Mouse (Mus musculus) embryonic facial prominence, embryonic 11.5 days (tissue): ENCODE data around the gene Ctps. TPM values are rescaled to one million over a fixed set of nuclear protein-coding genes. Genes with fewer than 3 reads are reported as not detected.
A peak's percentile ranks its signal among the peaks of the same experiment; 100 is the strongest.

Source experiments
- ATAC-seq: fragments of 200-750 bp; cut with Nextera tagmentation; replicated peaks from 2 replicates; pipeline ENCODE4 v1.8.0; 2017; ENCODE audit warnings: low read depth; ENCODE audit not compliant: insufficient number of reproducible peaks, low FRiP score, low TSS enrichment
- DNase-seq: peaks from one replicate; pipeline ENCODE4 v3.0.0-alpha.2; 2015; ENCODE audit warnings: low spot score
- H3K27ac ChIP-seq: fragments of 300-500 bp; sonication (generic); replicated peaks from 2 replicates; pipeline ENCODE4 v1.5.1; 2014; ENCODE audit warnings: mild to moderate bottlenecking, low read depth, low read length, control low read depth
- H3K27me3 ChIP-seq: fragments of 300-500 bp; sonication (generic); 2 replicates; pipeline ENCODE4 v1.6.1; 2014; ENCODE audit warnings: mild to moderate bottlenecking, low read length, moderate library complexity, mixed read lengths; ENCODE audit not compliant: control insufficient read depth, insufficient read depth
- H3K36me3 ChIP-seq: fragments of 300-500 bp; sonication (generic); replicated peaks from 2 replicates; pipeline ENCODE4 v1.6.1; 2014; ENCODE audit warnings: low read depth, mild to moderate bottlenecking, low read length, moderate library complexity, mixed read lengths; ENCODE audit not compliant: control insufficient read depth, insufficient read depth
- H3K4me1 ChIP-seq: fragments of 300-500 bp; sonication (generic); 2 replicates; pipeline ENCODE4 v1.6.1; 2014; ENCODE audit warnings: low read length, mixed read lengths; ENCODE audit not compliant: control insufficient read depth, insufficient read depth
- H3K4me2 ChIP-seq: fragments of 300-500 bp; sonication (generic); 2 replicates; pipeline ENCODE4 v1.6.1; 2014; ENCODE audit warnings: low read depth, mild to moderate bottlenecking, control low read depth, low read length, moderate library complexity
- H3K4me3 ChIP-seq: fragments of 300-500 bp; sonication (generic); 2 replicates; pipeline ENCODE4 v1.5.1; 2014; ENCODE audit warnings: low read depth, low read length, control low read depth
- H3K9ac ChIP-seq: fragments of 300-500 bp; sonication (generic); replicated peaks from 2 replicates; pipeline ENCODE4 v1.6.1; 2014; ENCODE audit warnings: mild to moderate bottlenecking, control low read depth, low read length
- H3K9me3 ChIP-seq: fragments of 300-500 bp; sonication (generic); replicated peaks from 2 replicates; pipeline ENCODE4 v1.6.1; 2016; ENCODE audit warnings: mild to moderate bottlenecking, low read length, inconsistent platforms, mixed read lengths; ENCODE audit not compliant: control insufficient read depth
- WGBS: fragments of 180-500 bp; shearing (Covaris S2); extraction: QIAGEN DNeasy Blood & Tissue Kit; methylation state at CpG from one replicate; pipeline ENCODE4 v1.1.7; 2014; 5-methylcytosine and 5-hydroxymethylcytosine counted together
- polyA plus RNA-seq: library from polyadenylated mRNA; unstranded; fragments of >200 nt; fragmentation: Nextera tagmentation; extraction: Ambion mirVana; gene quantifications from 2 replicates; pipeline ENCODE4 v1.2.1, GENCODE M21; 2014

Gene Ctps
- polyA plus RNA-seq, 1 experiment from 2014 or later = 145 TPM

DNA sequence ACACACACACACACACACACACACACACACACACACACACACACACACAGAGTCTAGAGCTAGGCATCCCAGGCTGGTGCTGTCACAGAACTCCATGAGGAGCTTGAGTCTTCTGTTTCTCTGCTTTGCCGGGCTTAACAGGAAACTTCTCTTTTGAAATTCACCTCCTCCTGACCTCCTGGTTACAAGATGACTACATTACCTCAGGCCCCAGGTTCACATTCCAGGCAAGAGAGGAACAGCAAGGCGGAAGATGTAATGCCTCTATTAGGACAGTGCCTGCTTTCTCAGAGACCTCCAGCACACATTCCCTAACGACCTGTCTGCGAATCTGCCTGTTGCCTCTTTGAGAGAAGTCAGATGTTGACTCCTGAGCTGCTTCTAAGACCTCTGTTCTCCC, 18.4 kb upstream of the Ctps start, which contains the start of gene Gm8439:
Gm8439 (plus strand) TSS at position 301 of the 400 bp plus-strand sequence.
- no peak for DNase-seq
- Histone ChIP-seq H3K36me3 (no peaks in the 10 kb centered on the region), H3K4me1 (no peaks in the 10 kb centered on the region), H3K9me3 (no peaks in the 10 kb centered on the region), H3K27me3 (no peaks in the 10 kb centered on the region), H3K4me3 (no peak within 1 kb of the TSS), H3K27ac (no peak within 1 kb of the TSS), H3K9ac (no peak within 1 kb of the TSS), H3K4me2 (no peak within 1 kb of the TSS)
- ATAC-seq = no peak
- WGBS = 12% methylated on average over 4 of the region's 4 CpGs

DNA sequence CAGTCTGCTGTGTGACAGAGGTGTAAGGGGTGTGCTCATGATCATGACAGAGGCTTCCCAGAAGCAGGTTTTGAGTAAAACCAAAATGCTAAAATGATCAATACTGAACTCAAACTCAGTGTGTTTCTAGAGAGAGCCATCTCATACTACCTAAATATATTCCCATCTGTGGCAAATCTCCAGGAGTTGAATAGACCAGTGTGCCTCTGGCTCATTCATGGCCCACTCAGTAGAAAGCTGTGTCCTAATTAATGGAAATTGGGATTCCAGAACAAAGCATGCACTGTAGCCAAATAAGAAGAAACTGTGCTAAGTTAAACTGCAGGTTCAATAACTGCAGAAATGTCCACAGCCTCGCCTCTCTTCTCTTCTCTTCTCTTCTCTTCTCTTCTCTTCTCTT, 16.9 kb upstream of the Ctps start:
- no peaks in the 10 kb centered on the region for H3K9me3 ChIP-seq
- H3K4me3 ChIP-seq = no peak overlapping the region
- no peaks in the 10 kb centered on the region for H3K27me3 ChIP-seq
- DNase-seq (no peak), ATAC-seq (no peak)
- H3K36me3 ChIP-seq = no peaks in the 10 kb centered on the region
- H3K9ac ChIP-seq = no peak overlapping the region
- no peaks in the 10 kb centered on the region for H3K4me1 ChIP-seq
- no peak overlapping the region for H3K4me2 ChIP-seq
- H3K27ac ChIP-seq = no peak overlapping the region
- WGBS = 52% methylated on average over 1 of the region's 1 CpGs

GRCm38 (mm10) chr4:120581711-120582110, 11.6 kb upstream of the Ctps start:
- 87% methylated on average over 9 of the region's 9 CpGs for WGBS
- Histone ChIP-seq H3K4me3 (no peak overlapping the region), H3K27me3 (no peaks in the 10 kb centered on the region), H3K9ac (no peak overlapping the region), H3K9me3 (no peaks in the 10 kb centered on the region), H3K36me3 (no peaks in the 10 kb centered on the region), H3K27ac (no peak overlapping the region), H3K4me2 (no peak overlapping the region), H3K4me1 (no peaks in the 10 kb centered on the region)
- no peak for ATAC-seq
- no peak for DNase-seq

GRCm38 (mm10) chr4:120580894-120581293, 10.8 kb upstream of the Ctps start:
- WGBS = 81% methylated on average over 5 of the region's 5 CpGs
- Histone ChIP-seq H3K4me2 (no peak overlapping the region), H3K36me3 (no peaks in the 10 kb centered on the region), H3K4me1 (no peaks in the 10 kb centered on the region), H3K4me3 (no peak overlapping the region), H3K9me3 (no peaks in the 10 kb centered on the region), H3K27me3 (no peaks in the 10 kb centered on the region), H3K27ac (no peak overlapping the region), H3K9ac (no peak overlapping the region)
- DNase-seq (no peak), ATAC-seq (no peak)

DNA sequence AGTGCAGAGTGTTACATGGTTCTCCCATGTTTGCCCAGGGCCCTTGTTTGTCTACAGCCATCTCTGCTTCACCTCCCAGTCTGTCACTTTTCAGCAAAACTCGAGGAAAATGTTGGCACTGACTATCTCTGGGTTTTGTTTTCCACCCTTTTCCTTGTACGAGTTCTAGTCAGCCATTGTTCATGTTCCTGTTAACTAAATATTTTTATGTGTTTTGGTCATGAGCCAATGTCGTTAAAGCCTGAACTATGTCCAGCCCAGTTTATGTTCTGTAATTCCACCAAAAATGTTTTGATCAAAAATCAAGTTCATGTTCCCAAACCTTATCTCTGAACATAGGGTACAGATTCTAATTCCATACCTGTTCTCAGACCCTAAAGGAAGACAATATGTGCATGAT, 1.6 kb upstream of the Ctps start:
- Histone ChIP-seq H3K4me2 (no peak overlapping the region), H3K4me3 (no peak overlapping the region), H3K9me3 (no peaks in the 10 kb centered on the region), H3K27ac (no peak overlapping the region), H3K4me1 (no peaks in the 10 kb centered on the region), H3K9ac (no peak overlapping the region), H3K36me3 (no peaks in the 10 kb centered on the region), H3K27me3 (no peaks in the 10 kb centered on the region)
- DNase-seq (no peak), ATAC-seq (no peak)
- 74% methylated on average over 3 of the region's 3 CpGs for WGBS

DNA sequence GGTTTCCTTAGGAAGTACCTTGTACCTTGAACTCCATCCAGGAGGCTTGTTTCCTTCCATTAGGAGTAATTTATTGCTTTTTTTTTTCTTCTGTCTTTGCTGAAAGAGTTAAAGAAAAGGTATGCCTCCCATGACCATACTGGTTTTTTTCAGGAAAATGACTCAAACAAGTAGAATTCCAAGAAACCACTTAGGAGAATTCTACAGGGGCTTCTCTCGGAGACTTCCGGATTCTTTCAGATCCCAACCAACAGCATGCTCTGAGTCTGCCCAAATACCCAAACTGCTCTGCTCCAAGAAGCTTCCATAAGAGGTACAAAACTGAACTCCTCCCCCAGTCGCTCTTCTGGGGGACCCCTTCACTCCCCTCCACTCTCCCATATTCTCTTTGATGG, 991 bp upstream of the Ctps start:
- DNase-seq = no peak
- H3K9ac ChIP-seq = no peak overlapping the region; the same call in 1 of the 2 replicates
- no peak overlapping the region for H3K4me3 ChIP-seq

GRCm38 (mm10) chr4:120570438-120571069, 478 bp upstream of the Ctps start:
- no peak for DNase-seq
- no peaks in the 10 kb centered on the region for H3K27me3 ChIP-seq
- WGBS = 2% methylated on average over 27 of the region's 27 CpGs
- peak overlapping the region; percentile 78 for H3K4me2 ChIP-seq
- peak; percentile 65; the same call in 1 of the 2 replicates for ATAC-seq
- H3K9ac ChIP-seq = peak overlapping the region; percentile 92
- H3K4me1 ChIP-seq = no peaks in the 10 kb centered on the region
- H3K4me3 ChIP-seq = peak overlapping the region; percentile 80
- H3K36me3 ChIP-seq = no peaks in the 10 kb centered on the region
- no peaks in the 10 kb centered on the region for H3K9me3 ChIP-seq
- H3K27ac ChIP-seq = peak overlapping the region; percentile 68

More for the DNA sequence above, 991 bp upstream of the Ctps start:
- ATAC-seq = no peak
- Histone ChIP-seq H3K9me3 (no peaks in the 10 kb centered on the region), H3K4me2 (peak overlapping the region; percentile 78; the same call in 1 of the 2 replicates), H3K4me1 (no peaks in the 10 kb centered on the region), H3K27ac (0 out of 2 replicates have a peak overlapping the region, but pooled peaks have one; percentile 68), H3K36me3 (no peaks in the 10 kb centered on the region), H3K27me3 (no peaks in the 10 kb centered on the region)
- WGBS = 76% methylated on average over 3 of the region's 3 CpGs

DNA sequence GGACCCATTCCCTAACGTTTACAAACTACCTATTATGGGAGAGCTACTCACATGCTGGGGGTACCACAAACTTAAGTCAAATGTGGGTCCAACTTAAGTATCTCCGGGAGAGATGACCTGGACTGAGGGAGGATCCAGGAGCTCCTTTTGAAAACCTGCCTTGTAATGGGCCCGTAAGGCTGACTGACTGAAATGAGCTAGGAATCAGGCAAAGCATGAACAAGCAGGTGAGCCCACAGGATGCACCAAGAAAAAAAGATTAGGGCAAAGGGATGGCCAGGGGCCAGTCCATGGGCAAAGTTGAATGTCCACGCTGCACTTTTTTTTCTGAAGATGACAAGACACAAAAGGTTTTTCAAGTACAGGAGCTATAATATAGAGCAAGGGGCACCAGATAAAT, 1.1 kb downstream of the Ctps start:
- peak overlapping the region; percentile 78 for H3K4me2 ChIP-seq
- H3K27me3 ChIP-seq = no peaks in the 10 kb centered on the region
- H3K27ac ChIP-seq = no peak overlapping the region; the same call in 1 of the 2 replicates
- ATAC-seq (no peak), DNase-seq (peak; percentile 8)
- peaks cover 5% of the 10 kb centered on the region for H3K36me3 ChIP-seq
- peak overlapping the region; percentile 80 for H3K4me3 ChIP-seq
- no peaks in the 10 kb centered on the region for H3K9me3 ChIP-seq
- H3K4me1 ChIP-seq = no peaks in the 10 kb centered on the region
- WGBS = 10% methylated on average over 4 of the region's 4 CpGs
- peak overlapping the region; percentile 92 for H3K9ac ChIP-seq
